Mouse (Mus musculus) hindlimb bud, embryonic 11.5 days (tissue): Measurements from ENCODE around the gene Lgr6.

Experiments
- DNase-seq: peaks from one replicate; pipeline ENCODE4 v3.0.0-alpha.2; 2012; ENCODE audit warnings: low read depth, low spot score; ENCODE audit errors: extremely low spot score

The Lgr6 gene

DNA sequence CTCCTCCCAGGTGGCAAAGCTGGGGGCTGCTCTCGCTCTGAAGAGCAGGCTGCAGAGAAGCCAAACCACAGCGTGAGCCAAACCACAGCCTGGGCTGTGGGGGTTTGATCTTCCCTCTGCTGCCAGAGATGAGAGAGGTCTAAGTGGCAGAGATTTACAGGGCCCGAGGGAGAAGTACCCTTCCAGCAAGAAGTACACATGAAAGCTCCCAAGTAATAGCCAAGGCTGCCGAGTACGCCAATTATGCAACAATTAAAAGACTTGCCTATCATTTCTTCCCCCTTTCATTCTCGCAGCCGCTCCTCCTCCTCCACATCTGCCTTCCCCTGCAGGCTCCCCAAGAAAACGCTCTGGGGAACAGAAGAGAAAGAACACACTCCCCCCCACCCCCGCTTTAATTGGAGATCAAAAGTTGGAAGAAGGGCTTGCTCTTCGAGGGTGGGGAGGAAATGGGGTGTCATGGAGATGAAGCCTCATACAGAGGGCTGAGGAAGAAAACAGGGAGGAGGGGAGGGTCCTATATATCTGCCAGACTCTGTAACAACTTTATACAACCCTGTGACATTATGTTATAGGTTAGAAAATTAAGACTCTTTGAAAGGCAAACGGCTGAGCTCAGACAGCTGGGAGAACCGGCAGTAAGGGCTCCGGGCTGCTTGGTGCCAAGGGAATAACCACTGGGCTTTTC is 85.8 kb downstream of the Lgr6 start:
- DNase-seq = peak; percentile 16

DNA sequence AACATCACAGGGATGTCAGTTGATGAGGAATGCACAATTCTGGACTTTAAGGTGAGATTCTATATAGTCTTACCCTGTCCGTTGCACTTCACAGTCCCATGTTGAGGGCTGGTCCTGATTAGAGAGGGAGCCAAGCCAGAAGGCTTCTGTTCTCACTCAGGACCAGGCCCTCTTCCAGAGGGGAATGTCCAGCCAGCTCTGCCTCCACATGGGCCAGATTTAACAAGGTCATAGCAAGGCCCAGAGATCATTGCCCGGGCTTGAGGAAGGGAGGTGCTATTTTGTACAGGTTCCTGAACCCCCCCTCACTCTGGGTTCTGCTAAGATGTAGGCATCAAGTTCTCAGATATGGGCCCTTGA is 87.4 kb downstream of the Lgr6 start:
- DNase-seq = no peak

- no peak for DNase-seq
Observed at GRCm38 (mm10) chr1:135016907-135017655, 88.0 kb downstream of the Lgr6 start.

GRCm38 (mm10) chr1:135014921-135015445 is 90.1 kb downstream of the Lgr6 start:
- no peak for DNase-seq

- DNase-seq = no peak
Observed at GRCm38 (mm10) chr1:135012472-135012871, 92.6 kb downstream of the Lgr6 start.

DNA sequence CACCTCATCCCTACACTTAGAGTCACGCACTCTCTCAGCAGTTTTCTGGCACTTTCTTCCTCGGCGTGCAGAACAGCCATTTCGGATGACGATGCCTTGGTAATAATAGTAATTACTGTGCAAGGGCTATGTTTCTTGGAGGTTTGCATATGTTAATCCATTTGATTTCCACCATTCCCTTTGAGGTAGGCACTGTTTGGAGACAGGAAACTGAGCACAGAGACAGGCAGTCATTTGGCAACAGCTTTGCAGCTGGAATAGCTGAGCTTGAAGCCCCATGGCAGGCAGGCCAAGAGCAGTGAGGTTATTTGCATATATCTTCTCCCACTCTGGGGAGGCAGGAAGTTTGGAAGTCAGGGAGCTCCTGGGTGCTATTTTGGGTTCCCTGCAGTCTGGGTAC is 93.2 kb downstream of the Lgr6 start:
- no peak for DNase-seq

DNA sequence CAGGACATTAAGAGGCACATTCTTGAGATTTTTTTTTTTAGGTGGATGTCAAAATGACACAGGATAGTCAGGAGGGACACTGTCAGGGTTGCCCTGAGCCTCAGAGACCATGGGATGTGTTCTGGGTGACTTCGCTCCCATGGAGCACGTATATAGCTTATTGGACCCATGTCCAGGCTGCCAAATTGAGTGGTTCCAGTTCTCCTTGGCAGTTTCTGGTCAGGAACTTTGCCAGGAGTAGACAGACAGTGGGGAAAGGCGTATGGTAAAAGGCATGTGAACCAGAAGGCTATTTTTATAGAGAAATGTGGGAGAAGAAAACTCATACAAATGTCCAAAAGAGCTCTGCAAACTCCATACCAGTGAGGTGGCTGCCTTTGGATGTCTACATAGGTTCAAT is 95.2 kb downstream of the Lgr6 start:
- no peak for DNase-seq

GRCm38 (mm10) chr1:135005696-135006095 is 99.4 kb downstream of the Lgr6 start:
- no peak for DNase-seq

DNA sequence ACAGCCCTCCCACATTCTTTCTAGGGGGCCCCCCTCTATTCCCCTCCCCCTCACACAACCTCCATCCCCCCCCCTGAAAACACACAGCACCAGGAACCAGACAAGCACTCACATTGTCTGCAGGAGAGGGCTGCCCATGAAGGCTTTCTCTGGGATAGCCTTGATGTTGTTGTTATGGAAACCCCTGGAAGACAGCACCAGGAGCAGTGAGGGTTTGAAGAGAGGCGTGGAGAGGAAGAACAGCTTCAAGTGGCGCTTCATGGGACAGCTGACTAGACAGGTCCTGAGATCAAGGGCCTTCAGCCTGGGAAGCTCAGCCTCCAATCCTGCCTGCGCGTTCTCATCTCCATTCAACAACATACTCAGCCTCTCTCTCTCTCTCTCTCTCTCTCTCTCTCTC is 101.7 kb downstream of the Lgr6 start:
- no peak for DNase-seq

GRCm38 (mm10) chr1:135000527-135000926 is 104.5 kb downstream of the Lgr6 start:
- no peak for DNase-seq

- no peak for DNase-seq
Observed at GRCm38 (mm10) chr1:134998231-134998630, 106.8 kb downstream of the Lgr6 start.

DNA sequence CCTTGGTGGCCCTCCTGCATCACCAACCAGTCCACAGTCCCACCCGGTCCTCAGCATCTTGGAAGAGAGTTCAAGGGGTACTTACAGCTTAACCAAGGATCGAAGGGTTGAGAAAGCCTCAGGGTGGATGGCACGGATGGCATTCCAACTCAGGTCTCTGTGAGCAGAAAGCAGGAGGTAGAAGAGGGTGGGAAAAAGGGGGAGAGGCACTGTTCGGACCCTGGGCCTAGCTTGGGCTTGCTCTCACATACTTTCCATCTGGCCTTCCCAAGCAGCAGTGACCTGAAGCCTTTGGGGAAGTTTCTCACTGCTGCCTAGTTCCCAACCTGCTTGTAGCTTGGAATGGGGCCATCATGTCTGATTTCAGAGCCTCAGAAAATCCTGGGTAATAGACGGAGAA is 107.5 kb downstream of the Lgr6 start:
- no peak for DNase-seq

GRCm38 (mm10) chr1:134996471-134996870 is 108.6 kb downstream of the Lgr6 start:
- DNase-seq = no peak

GRCm38 (mm10) chr1:134995954-134996353 is 109.1 kb downstream of the Lgr6 start:
- no peak for DNase-seq

DNA sequence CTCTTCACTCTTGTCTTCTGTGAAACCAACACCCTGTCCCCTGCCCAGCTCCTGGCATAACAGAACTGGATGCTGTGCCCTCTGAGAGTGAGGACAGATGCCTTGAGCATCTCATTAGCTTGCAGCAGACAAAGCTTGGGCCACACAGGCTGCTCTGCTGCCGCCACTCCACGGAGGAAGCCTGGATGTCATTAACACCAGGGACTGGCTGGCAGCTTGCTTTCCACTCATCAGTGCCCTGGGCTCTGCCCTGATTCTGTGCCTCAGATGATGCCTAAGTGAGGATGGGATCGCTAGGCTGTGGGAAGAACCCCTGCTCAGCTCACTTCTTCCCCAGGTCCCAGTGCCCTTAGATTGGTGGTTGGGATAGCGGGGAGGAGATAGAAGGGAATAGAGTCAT is 109.6 kb downstream of the Lgr6 start:
- no peak for DNase-seq

- no peak for DNase-seq
Observed at GRCm38 (mm10) chr1:134994739-134995138, 110.3 kb downstream of the Lgr6 start.

- no peak for DNase-seq
Observed at GRCm38 (mm10) chr1:134992046-134992645, 112.9 kb downstream of the Lgr6 start.

GRCm38 (mm10) chr1:134989372-134989771 is 115.7 kb downstream of the Lgr6 start:
- DNase-seq = peak; percentile 88

DNA sequence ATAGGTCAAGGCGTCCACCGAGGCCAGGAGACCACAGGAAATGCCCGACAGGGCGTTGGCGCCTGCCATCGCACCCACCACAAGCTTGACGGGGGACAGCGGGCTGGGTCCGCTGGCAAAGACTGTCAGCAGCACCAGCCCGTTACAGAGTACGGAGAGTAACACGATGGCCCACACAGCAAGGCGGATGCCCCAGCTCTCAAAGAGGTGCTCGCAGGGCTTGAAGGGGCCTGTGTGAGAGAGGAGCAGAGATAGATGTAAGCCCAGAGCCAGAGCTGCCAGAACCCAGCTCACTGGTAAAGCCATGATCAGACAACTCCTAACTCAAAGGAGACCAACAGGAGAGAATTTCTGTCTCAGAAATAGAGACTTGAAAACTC is 117.1 kb downstream of the Lgr6 start:
- no peak for DNase-seq

DNA sequence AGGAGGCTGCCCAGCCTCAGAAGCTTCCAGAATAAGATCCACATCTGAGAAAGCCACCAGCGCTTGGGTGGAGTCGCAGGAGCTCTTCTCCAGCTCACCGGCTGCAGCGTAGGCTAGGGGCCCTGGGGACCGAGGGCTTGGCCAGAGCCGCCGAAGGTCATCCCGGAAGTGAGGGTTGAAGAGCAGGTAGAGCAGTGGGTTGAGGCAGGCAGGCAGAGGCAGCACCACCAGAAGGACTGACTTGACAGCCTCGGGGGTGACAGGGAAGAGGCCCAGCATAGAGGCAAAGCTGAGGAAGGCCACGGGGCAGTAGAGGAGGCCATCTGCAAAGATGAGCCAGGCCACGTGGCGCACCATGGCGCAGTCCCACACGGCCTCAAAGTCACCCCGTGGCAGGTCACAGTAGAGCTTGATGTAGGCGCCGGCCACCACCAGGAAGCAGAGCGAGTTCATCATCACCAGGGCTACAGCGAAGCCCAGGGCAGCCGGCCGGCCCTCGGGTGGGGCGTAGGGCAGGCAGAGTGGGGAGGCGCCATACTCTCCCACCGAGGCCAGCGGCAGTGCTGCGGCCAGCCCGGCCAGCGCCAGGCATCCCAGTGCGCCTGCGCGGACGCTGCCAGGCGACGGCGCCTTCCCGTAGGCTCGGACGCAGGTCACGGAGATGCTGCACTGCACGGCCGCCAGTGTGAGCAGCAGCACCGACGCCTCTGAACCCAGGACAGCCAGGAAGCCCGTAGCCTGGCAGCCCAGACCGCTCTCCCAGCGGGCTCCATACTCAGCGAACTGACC is 117.7 kb downstream of the Lgr6 start:
- no peak for DNase-seq

DNA sequence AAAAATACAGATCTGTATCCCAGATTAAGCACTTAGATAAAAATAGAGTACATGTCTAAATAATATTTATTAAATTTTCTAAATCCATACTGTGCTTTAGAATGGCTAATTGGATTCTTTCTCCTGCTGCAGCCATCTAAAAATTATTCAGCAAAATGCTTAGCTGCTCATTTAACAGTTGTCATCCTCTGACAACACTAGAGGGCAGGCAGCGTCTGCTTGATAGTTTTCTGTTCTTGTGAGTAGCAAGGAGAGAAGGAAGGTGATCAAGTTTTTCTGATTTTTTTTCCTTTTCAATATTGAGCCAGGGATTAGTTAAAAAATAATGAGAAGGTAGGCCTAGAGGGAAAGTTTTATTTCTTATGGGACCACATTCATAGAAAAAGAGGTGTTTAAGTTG is 132.2 kb downstream of the Lgr6 start:
- no peak for DNase-seq
